Mouse (Mus musculus): ENCODE measurements around the gene Cyp17a1. TPM values are rescaled to one million over a fixed set of nuclear protein-coding genes. Genes with fewer than 3 reads are reported as not detected.

Cyp17a1 gene
- total RNA-seq, 2 experiments from 2014 or later, result not detected

- DNase-seq (ENCODE audit: low spot score in 2 of 2), result no peak
These were observed 28.6 kb downstream of the Cyp17a1 start for GRCm38 (mm10) chr19:46644343-46644792.

DNA sequence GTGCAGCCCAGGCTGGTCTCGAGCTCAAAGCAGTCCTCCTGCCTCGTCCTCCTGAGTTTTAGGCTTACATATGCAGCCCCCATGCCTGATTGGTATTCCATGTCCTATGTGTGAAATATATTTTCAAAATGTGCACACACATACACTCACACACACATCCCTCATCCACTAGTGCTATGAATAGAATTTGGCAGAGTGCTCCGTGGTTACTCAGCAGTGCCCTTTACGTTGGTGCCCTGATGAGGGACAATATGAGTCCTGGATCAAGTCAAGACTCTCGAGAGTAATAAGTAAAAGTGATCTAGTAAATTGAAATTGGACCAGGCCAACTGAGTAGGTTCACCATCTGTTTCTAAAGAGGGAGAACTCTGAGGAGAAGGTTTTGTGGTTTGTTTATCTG is 29.7 kb downstream of the Cyp17a1 start:
- no peak for DNase-seq (ENCODE audit: low spot score in 2 of 2)

GRCm38 (mm10) chr19:46642136-46642753 is 30.7 kb downstream of the Cyp17a1 start:
- no peak for DNase-seq (ENCODE audit: low spot score in 2 of 2)

GRCm38 (mm10) chr19:46641420-46642085 is 31.4 kb downstream of the Cyp17a1 start:
- no peak for DNase-seq (ENCODE audit: low spot score in 2 of 2)

- DNase-seq (ENCODE audit: low spot score in 2 of 2), result no peak
These were observed 32.2 kb downstream of the Cyp17a1 start for GRCm38 (mm10) chr19:46640780-46641179.

DNA sequence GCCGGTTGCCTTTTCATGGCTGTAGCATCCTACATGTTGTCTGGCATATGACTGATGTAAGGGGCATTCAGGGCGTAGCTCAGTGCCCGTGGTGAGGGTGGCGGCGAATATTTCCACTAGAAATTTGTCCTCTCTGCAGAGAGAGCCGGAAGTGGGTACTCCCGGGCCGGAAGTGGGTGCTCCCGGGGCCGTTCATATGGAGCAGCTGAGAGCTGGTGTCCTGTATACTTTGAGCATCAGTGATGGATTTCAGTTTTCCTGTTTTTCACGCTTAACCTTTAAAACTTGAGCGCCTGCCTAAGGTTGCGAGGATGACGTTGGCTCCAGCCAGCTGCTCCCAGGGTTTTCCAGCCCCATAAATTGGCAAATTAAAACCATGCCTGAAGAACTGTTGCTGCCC is 33.5 kb downstream of the Cyp17a1 start:
- no peak for DNase-seq (ENCODE audit: low spot score in 2 of 2)

- no peak for DNase-seq (ENCODE audit: low spot score in 2 of 2)
These were observed 33.9 kb downstream of the Cyp17a1 start for GRCm38 (mm10) chr19:46639053-46639452.

- DNase-seq (ENCODE audit: low spot score in 2 of 2), result no peak
These were observed 35.4 kb downstream of the Cyp17a1 start for GRCm38 (mm10) chr19:46637598-46637997.

GRCm38 (mm10) chr19:46635766-46636165 is 37.2 kb downstream of the Cyp17a1 start:
- DNase-seq (ENCODE audit: low spot score in 2 of 2), result no peak

DNA sequence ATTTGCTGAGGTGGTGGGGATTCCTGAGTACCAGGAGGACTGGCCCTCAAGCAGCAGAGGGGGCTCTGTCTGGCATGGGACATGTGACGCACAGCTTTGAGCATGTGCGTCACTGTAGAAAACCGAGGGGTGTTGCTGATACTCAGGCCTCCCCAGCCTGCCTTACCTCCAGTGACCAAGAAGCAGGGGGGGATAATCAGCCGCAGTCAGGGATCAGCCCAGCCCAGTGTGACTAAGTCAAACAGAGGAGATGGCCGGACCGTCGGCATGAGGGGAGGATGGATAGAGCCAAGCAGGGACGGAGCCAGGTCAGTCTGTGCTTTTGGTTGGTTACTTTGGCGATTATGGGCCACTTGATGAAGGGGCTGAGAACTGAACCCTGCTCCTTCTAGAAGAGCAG is 41.3 kb downstream of the Cyp17a1 start:
- DNase-seq (ENCODE audit: low spot score in 2 of 2), result no peak

GRCm38 (mm10) chr19:46629807-46630206 is 43.2 kb downstream of the Cyp17a1 start:
- no peak for DNase-seq (ENCODE audit: low spot score in 2 of 2)

DNA sequence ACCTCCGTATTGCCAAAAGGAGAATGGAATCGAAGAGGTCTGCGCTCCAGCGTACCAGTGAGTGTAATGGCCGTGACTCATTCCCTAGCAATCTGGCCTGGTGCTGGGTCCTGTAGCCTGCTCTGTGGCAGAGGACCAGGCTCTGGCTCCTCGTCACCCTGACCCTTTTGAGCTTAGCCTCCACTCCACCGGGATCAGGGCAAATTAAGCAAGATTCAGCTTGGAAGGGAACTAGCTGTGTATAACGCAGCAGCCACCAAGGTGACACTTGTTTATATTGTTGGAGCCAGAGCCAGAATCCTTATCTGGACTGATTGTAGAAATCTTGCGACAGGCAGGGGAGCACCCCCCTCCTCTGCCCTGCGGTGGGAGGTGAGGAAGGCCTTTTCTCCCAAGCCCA is 44.6 kb downstream of the Cyp17a1 start:
- DNase-seq (ENCODE audit: low spot score in 2 of 2), result no peak

DNA sequence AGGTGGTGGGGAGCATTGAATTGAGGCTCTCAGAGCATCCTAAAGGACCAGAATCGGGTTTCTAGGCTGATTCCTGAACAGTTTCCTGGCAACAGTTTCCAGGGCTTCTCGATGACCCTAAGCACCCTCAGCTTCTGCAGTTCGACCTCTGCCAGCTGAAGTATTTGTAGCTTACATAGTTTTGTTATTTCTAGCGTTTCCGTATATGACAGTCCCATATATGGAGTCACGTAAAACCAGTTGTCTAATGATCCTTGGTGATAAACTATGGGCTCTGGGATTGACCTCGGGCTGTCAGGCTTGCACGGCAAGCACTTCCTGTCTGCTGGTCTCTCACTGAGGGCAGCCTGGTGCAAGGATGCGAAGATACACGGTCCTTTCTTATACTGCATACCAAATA is 47.5 kb downstream of the Cyp17a1 start:
- DNase-seq (ENCODE audit: low spot score in 2 of 2), result no peak

- no peak for DNase-seq (ENCODE audit: low spot score in 2 of 2)
These were observed 48.0 kb downstream of the Cyp17a1 start for GRCm38 (mm10) chr19:46625015-46625414.

DNA sequence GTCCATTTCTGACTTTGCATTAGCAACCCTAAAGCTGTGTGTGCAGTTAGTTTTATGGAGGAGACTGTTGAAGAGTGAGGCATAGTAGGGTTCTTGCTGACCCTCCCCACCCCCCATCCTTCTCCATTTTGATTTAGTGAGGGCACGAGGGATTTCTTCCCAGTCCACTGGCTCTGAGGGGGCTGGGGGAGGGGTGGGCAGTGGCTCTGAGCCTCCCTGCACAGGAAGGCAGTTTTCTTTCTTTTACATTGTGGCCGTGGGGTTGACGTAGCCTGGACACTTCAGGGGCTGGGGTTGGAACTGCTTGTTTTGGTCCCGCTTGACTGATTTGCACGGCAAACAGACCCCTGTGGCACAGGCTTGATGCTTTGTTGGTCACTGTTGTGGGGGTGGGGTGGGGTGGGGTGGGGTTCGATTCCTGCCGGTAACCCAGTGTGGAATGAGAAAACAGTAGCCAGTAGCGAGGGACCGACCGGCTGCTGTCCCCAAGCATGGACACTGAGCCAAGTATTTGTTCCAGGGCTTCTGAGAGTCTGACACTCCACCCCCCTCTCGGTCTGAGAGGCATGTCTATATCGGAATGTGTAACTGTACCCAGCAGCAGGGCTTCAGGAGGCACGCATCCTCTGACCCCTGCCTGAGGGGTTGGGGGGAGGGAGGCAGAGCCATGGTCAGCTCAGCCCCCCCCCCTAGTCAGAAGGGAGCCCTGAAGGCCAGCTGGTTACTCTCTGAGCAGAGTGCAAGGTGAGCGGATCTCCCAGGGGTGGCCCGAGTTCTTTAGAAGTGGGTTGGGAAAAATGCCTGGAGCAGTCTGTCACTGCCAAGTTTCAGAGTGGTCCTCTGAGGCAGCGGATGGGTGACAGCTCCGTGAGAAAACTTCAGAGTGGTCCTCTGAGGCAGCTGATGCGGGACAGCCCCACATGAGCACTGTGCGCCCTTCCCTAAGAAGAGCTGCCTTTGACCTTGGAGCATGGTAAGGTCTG is 48.9 kb downstream of the Cyp17a1 start:
- DNase-seq (ENCODE audit: low spot score in 2 of 2), result no peak

DNA sequence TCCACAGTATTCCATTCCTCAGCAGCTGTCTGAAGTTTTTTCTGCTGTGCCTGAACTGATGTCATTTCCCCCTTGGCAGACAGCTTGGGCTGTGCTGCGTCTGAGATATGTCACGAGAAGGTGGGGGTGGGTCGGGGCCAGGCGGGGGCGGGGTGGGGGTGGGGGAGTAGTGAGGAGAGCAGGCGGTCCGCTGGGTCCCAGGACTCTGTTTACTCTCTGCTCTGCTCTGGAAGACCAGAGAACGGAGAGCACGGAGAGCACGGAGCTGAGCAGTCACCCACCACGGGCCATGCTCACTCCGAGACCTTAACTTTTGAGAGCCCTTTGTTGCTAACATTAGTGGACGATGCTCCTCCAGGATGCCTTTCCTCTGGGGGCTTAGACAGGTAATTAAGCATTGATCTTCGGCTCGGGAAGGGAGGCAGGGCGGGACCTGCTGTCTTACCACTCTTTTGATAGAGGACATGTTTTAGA is 49.7 kb downstream of the Cyp17a1 start:
- DNase-seq (ENCODE audit: low spot score in 2 of 2), result no peak

DNA sequence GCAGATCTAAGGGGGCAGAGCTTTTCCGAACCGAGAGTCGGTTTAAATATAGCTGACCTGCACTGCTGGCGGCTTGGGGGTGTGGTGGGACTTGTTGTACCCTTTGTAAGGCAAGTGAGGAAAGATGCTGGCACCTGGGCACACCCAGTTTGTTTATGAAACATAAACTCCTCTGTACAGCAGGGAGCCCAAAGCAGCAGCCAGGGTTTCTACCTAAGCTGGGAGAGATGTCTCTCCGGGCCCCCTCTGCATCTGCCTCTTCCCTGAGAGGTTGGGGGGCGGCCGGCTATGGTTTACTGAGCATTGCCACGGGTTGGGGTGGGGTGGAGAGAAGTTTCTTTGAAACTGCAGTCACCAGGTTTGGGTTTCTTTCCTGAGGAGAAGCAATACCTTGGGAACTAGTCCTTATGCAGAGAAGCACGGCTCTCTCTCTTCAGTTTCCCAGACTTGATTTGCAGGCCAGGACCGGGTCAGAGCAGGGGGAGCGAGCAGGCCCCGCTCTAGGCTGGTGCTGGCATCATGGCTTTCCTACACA is 50.2 kb downstream of the Cyp17a1 start:
- DNase-seq (ENCODE audit: low spot score in 2 of 2), result no peak

- DNase-seq (ENCODE audit: low spot score in 2 of 2), result no peak
These were observed 51.5 kb downstream of the Cyp17a1 start for GRCm38 (mm10) chr19:46621236-46622183.

GRCm38 (mm10) chr19:46620016-46620808 is 52.8 kb downstream of the Cyp17a1 start:
- no peak for DNase-seq (ENCODE audit: low spot score in 2 of 2)

Measured in layer of hippocampus, postnatal 14 days (tissue).